Mouse (Mus musculus): Measurements from ENCODE around the gene Zbtb16.

GRCm38 (mm10) chr9:48794463-48794862 is 41.6 kb downstream of the Zbtb16 start:
- TF ChIP-seq GATA1 (IDR thresholded peaks at IDR 0.05; ENCODE audit: low read length) (no peak), TAL1 (IDR thresholded peaks at IDR 0.05; ENCODE audit: low read length) (no peak)
